Mouse (Mus musculus) WW6 (cell line): ENCODE measurements around the gene Akna.
A peak's percentile ranks its signal among the peaks of the same experiment; 100 is the strongest.

Source experiments
- DNase-seq: peaks from one replicate; pipeline ENCODE4 v3.0.0-alpha.2; 2013; ENCODE audit warnings: low read depth, low spot score

Gene Akna

DNA sequence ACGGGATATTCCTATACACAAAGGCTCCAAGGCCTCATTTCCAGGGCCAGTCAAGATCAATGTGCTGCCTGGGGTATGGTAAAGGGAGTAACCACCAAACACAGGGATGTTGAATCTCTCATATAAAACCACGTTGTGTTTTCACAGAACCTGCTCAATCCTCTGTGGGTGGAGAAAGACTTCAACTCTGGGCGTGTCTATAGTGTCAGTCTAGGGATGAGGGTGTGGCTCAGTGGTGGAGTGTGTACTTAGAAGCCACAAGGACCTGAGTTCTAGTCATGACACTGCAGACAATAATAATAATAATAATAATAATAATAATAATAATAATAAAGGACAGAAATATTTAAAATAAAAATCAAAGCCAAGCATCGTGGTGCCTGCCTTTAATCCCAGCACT is 18.9 kb downstream of the Akna start:
- no peak for DNase-seq

- DNase-seq = no peak
Observed at GRCm38 (mm10) chr4:63383474-63383873, 19.7 kb downstream of the Akna start.

GRCm38 (mm10) chr4:63382676-63383369 is 20.3 kb downstream of the Akna start:
- no peak for DNase-seq

- no peak for DNase-seq
Observed at GRCm38 (mm10) chr4:63377483-63377882, 25.7 kb downstream of the Akna start.

DNA sequence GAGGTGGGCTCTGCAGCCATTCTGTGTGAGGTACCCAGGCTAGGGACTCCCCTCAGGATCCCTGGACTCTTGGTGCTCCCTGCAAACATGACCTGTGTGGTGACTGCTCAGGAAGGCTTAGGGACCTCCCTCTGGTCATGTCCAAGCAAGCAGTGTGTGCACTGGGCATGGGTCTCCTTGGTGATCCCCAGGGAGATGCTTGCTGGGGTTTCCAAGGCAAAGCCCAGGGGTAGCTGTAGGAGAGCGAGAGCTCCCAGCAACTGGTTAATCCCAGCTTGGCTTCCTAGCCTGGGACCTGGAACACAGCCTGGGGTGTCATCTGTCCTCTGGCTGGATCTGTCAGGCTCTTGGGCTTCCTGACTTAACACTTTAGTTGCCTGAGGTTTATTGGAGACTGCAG is 27.8 kb downstream of the Akna start:
- no peak for DNase-seq

GRCm38 (mm10) chr4:63374331-63374730 is 28.8 kb downstream of the Akna start:
- DNase-seq = no peak

- DNase-seq = no peak
Observed at GRCm38 (mm10) chr4:63373404-63373803, 29.8 kb downstream of the Akna start.

DNA sequence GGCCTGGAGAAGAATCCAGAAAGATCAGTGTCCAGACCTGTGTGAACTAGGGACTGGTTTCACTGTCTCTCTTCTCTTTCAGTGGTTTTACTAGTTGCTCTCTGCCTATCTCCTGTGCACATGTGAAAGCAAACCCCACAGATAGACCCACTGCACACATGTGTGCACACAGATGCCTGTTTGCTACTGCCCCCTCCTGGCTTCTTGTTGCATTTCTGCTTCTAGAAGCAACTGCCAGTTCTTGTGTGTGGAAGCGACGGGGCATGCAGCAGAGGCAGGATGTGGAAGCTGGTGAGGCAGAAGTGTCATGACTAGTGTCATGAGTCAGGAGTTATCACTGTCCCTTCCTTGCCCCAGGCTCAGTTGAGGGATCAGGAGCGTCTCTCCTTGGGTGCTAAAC is 31.3 kb downstream of the Akna start:
- no peak for DNase-seq

DNA sequence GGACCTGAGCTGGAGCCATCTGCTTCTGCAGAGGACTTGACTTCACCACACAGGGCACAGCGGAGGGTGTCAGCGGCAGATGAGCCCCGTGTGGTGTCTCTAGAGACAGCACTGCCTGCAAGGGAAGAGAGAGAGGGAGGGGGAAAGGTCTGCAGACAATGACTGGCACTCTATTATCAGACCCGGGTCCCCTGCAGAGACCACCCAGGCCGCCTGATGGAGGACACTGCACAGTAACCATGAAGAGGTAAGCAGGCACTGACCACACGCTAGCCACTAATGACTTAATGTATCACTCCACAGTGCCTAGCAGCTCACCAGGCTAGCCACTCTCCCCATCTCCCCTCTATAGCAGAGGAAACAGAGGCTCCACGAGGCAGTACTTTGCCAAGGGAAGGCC is 32.3 kb downstream of the Akna start:
- no peak for DNase-seq

DNA sequence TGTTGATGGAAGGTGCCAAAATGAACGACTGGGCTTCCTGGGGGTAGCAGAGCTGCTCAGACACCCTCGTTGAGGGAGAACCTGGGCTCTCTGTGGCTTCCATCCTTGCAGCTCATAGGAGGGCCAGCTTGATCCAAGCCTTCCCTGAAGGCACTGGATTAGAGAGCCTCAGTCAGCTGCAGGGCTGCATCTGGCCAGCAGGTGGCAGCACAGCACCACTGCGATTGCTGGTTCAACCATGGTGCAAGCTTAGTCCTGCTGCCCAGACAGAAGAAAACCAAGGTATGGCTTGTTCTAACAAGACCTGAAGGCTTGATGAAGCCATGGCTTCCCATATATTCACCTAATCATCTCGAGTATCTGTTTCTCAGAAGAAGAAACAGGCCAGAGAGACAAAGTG is 34.6 kb downstream of the Akna start:
- peak; percentile 34 for DNase-seq

GRCm38 (mm10) chr4:63362150-63362549 is 41.0 kb downstream of the Akna start, which contains the start of gene Orm2:
TSS of gene Orm2 (plus strand) at chr4:63362449.
- no peak for DNase-seq

GRCm38 (mm10) chr4:63359861-63360260 is 43.3 kb downstream of the Akna start:
- DNase-seq = no peak

GRCm38 (mm10) chr4:63356981-63357570 is 46.1 kb downstream of the Akna start:
- DNase-seq = no peak

DNA sequence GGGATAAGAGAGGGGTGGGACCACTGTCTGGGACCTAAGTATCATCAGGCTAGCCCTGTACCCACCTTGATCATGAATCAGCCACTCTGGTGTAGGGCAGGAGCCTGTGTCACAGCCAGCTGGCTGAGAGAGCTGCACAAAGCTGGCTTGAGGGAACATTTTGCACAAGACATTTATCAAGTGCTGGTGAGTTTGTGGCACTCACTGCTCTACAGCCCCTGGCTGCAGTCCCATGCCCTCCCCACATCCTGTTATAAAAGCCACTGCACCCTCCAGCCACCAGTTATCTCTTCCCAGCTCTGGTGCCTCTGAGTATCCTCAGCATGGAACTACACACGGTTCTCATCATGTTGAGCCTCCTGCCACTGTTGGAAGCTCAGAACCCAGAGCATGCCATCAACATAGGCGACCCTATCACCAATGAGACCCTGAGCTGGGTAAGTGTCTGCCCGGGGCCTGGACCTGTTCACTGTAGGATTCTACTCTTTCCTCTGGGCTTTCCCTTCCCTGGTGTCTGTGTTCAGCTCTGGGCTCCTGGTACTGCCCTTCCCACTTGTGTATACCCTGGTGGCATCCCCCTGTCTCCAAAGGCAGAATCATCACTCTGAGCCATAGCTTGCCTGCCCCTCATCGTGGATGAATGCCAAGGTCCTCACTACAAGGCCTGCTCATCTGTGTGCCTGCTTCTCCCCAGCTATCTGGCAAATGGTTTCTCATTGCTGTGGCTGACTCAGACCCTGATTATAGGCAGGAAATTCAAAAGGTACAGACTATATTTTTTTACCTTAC is 47.1 kb downstream of the Akna start, which contains the start of gene Orm3:
TSS of gene Orm3 (plus strand) at position 286 of the 789 bp plus-strand sequence.
- no peak for DNase-seq

DNA sequence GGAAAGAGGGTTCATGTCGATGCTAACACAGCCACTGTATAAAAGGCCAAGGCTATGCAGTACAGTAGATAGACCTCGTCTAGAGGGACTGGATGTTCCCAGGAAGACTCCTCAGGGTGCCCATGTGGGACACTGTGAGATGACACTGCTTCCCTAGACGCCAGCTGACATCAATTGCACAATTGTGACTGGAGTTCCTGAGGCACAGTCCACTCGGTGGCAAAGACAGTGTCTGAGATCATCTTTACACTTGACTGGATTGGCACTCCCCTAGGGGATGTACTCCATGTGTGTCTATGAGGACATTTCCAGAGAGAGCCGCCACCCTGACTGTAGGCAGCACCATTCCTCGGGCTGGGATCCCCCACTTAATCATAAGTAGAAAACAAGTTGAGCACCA is 54.6 kb downstream of the Akna start:
- no peak for DNase-seq

- no peak for DNase-seq
Observed at GRCm38 (mm10) chr4:63346659-63347058, 56.5 kb downstream of the Akna start.

DNA sequence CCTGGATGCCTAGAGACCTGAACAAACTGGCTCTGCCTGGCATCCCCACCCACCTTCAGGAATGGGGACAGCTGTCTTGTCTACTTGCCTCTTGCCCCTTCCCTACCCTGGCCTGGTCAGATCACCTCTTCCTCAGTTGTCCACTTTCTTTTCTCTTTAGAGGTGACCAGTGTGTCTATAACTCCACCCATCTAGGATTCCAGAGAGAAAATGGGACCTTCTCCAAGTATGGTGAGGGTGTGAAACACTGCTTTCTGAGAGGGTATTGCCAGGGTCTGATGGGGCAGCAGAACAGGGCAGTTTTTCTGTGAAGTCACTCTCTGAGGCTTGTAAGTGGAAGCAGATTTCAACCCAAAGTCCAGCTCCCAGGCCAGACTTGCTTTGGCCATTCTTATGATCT is 57.9 kb downstream of the Akna start:
- DNase-seq = no peak

DNA sequence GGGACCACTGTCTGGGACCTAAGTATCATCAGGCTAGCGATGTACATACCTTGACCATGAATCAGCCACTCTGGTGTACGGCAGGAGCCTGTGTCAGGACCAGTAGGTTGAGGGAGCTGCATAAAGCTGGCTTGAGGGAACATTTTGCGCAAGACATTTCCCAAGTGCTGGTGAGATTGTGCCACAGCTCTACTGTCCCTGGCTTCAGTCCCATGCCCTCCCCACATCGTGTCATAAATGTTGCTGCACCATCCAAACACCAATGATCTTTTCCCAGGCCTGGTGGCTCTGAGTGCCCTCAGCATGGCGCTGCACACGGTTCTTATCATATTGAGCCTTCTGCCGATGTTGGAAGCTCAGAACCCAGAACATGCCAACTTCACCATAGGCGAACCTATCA is 58.9 kb downstream of the Akna start, which contains the start of gene Orm1:
TSS of gene Orm1 (plus strand) at position 266 of the 400 bp plus-strand sequence.
- DNase-seq = no peak

DNA sequence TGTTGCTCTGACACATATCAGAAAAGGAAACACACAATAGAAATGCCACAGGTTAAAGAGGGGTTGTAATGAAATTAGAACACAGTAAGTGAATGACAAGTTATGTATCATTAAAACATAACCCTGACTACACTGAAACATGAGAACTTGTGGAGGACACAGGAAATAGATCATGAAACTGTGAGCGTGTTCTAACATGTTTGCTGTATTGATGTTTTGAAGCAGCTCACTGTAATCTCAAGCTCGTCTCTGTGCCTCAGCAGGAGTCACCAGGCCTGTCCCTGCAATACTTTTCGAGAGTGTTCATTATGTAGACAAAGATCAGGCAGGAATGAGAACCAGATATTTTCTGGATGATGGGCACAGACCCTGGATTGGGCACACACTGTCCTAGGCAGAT is 59.5 kb downstream of the Akna start:
- DNase-seq = no peak

- no peak for DNase-seq
Observed at GRCm38 (mm10) chr4:63342491-63342890, 60.7 kb downstream of the Akna start.

DNA sequence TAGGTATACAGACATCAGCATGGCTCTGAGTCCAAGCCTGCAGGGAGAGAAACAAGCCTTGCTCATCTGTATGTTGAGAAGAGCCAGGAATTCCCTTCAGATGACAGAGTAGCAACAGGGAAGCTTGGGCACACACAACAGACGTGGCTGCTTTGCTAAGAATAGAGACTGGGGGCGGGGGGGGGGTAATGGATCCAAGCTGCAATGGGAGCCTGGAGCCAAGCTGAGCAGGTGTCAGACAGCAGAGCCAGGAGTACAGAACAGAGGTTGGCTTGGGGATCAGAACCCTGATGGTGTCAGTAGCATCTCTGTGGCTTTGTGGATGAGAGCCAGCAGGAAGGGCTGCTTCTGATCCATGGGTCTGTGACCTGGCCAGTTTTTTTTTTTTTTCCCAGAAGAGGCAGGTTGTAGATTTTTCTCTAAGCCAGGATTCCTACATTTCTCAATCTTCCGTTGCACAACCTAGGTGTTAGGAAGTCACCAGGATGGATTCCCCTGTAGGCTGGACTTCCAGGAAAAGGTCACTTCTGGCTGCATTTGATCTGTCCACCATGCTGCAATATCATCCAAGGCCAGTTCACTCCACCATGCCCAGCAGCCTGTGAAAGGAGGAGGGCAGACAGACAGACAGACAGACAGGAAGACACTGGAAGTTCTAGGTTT is 64.6 kb downstream of the Akna start:
- DNase-seq = no peak

- DNase-seq = no peak
Observed at GRCm38 (mm10) chr4:63333403-63333802, 69.8 kb downstream of the Akna start.
